Mouse (Mus musculus): ENCODE data around the gene Ttf2. TPM values are rescaled to one million over a fixed set of nuclear protein-coding genes. Genes with fewer than 3 reads are reported as not detected.

Gene Ttf2
- total and polyA plus RNA-seq, 2 experiments from 2014 or later, result 1.5 to 3.6 TPM

- 0 out of 2 replicates have a peak, but pooled peaks have one; percentile 38 for ATAC-seq (ENCODE audit: low FRiP score)
- no peak for TF ChIP-seq CTCF (IDR thresholded peaks at IDR 0.05)
- 72% methylated on average over 8 of the region's 8 CpGs for WGBS
These were observed 43.1 kb upstream of the Ttf2 start for GRCm38 (mm10) chr3:101012597-101012996.

GRCm38 (mm10) chr3:101012131-101012571, 42.7 kb upstream of the Ttf2 start:
- ATAC-seq (ENCODE audit: low FRiP score) (peak; percentile 65; the same call in 1 of the 2 replicates), DNase-seq (ENCODE audit: low spot score) (peak; percentile 41)
- TF ChIP-seq CTCF (IDR thresholded peaks at IDR 0.05), result no peak

More at GRCm38 (mm10) chr3:101012597-101012996, 43.1 kb upstream of the Ttf2 start:
- H3K9me3 ChIP-seq (ENCODE audit: low read length), result no peaks in the 10 kb centered on the region
- H3K4me3 ChIP-seq (ENCODE audit: low read depth, low read length), result no peak overlapping the region
- H3K27me3 ChIP-seq (ENCODE audit: insufficient read depth, low read length), result no peaks in the 10 kb centered on the region
- DNase-seq (ENCODE audit: low spot score), result no peak
- no peaks in the 10 kb centered on the region for H3K4me1 ChIP-seq (ENCODE audit: insufficient read depth, low read length)
- no peak overlapping the region; the same call in 1 of the 2 replicates for H3K27ac ChIP-seq (ENCODE audit: low read depth, low read length)
- no peak overlapping the region for H3K4me2 ChIP-seq (ENCODE audit: low read depth, low read length, poor library complexity, severe bottlenecking)
- no peaks in the 10 kb centered on the region for H3K36me3 ChIP-seq (ENCODE audit: insufficient read depth, low read length)
- no peak overlapping the region for H3K9ac ChIP-seq (replicated peaks; ENCODE audit: low read length, poor library complexity, severe bottlenecking)

GRCm38 (mm10) chr3:101011203-101011600, 41.7 kb upstream of the Ttf2 start:
- no peaks in the 10 kb centered on the region for H3K9me3 ChIP-seq (ENCODE audit: low read length)
- DNase-seq (ENCODE audit: low spot score), result no peak
- H3K27ac ChIP-seq (ENCODE audit: low read depth, low read length), result no peak overlapping the region
- TF ChIP-seq CTCF (IDR thresholded peaks at IDR 0.05), result no peak
- no peak for ATAC-seq (ENCODE audit: low FRiP score)
- H3K36me3 ChIP-seq (ENCODE audit: insufficient read depth, low read length), result no peaks in the 10 kb centered on the region
- H3K9ac ChIP-seq (replicated peaks; ENCODE audit: low read length, poor library complexity, severe bottlenecking), result no peak overlapping the region
- no peak overlapping the region for H3K4me2 ChIP-seq (ENCODE audit: low read depth, low read length, poor library complexity, severe bottlenecking)
- no peak overlapping the region for H3K4me3 ChIP-seq (ENCODE audit: low read depth, low read length)
- 76% methylated on average over 5 of the region's 5 CpGs for WGBS
- no peaks in the 10 kb centered on the region for H3K4me1 ChIP-seq (ENCODE audit: insufficient read depth, low read length)
- H3K27me3 ChIP-seq (ENCODE audit: insufficient read depth, low read length), result no peaks in the 10 kb centered on the region

More at GRCm38 (mm10) chr3:101012131-101012571, 42.7 kb upstream of the Ttf2 start:
- Histone ChIP-seq H3K27ac (ENCODE audit: low read depth, low read length) (no peak overlapping the region), H3K36me3 (ENCODE audit: insufficient read depth, low read length) (no peaks in the 10 kb centered on the region), H3K4me3 (ENCODE audit: low read depth, low read length) (no peak overlapping the region), H3K27me3 (ENCODE audit: insufficient read depth, low read length) (no peaks in the 10 kb centered on the region), H3K9me3 (ENCODE audit: low read length) (no peaks in the 10 kb centered on the region), H3K9ac (replicated peaks; ENCODE audit: low read length, poor library complexity, severe bottlenecking) (no peak overlapping the region), H3K4me2 (ENCODE audit: low read depth, low read length, poor library complexity, severe bottlenecking) (no peak overlapping the region), H3K4me1 (ENCODE audit: insufficient read depth, low read length) (no peaks in the 10 kb centered on the region)
- 65% methylated on average over 10 of the region's 10 CpGs for WGBS

GRCm38 (mm10) chr3:101010589-101011202, 41.2 kb upstream of the Ttf2 start:
- no peak for TF ChIP-seq CTCF (IDR thresholded peaks at IDR 0.05)
- Histone ChIP-seq H3K27me3 (ENCODE audit: insufficient read depth, low read length) (no peaks in the 10 kb centered on the region), H3K4me3 (ENCODE audit: low read depth, low read length) (no peak overlapping the region), H3K4me1 (ENCODE audit: insufficient read depth, low read length) (no peaks in the 10 kb centered on the region), H3K9me3 (ENCODE audit: low read length) (no peaks in the 10 kb centered on the region), H3K9ac (replicated peaks; ENCODE audit: low read length, poor library complexity, severe bottlenecking) (no peak overlapping the region), H3K36me3 (ENCODE audit: insufficient read depth, low read length) (no peaks in the 10 kb centered on the region), H3K27ac (ENCODE audit: low read depth, low read length) (no peak overlapping the region), H3K4me2 (ENCODE audit: low read depth, low read length, poor library complexity, severe bottlenecking) (no peak overlapping the region)
- 96% methylated on average over 4 of the region's 4 CpGs for WGBS
- ATAC-seq (ENCODE audit: low FRiP score), result no peak
- no peak for DNase-seq (ENCODE audit: low spot score)

- Histone ChIP-seq H3K9me3 (ENCODE audit: low read length) (no peaks in the 10 kb centered on the region), H3K9ac (replicated peaks; ENCODE audit: low read length, poor library complexity, severe bottlenecking) (no peak overlapping the region), H3K36me3 (ENCODE audit: insufficient read depth, low read length) (no peaks in the 10 kb centered on the region), H3K4me1 (ENCODE audit: insufficient read depth, low read length) (no peaks in the 10 kb centered on the region), H3K27ac (ENCODE audit: low read depth, low read length) (no peak overlapping the region), H3K4me3 (ENCODE audit: low read depth, low read length) (no peak overlapping the region), H3K27me3 (ENCODE audit: insufficient read depth, low read length) (no peaks in the 10 kb centered on the region), H3K4me2 (ENCODE audit: low read depth, low read length, poor library complexity, severe bottlenecking) (no peak overlapping the region)
- DNase-seq (ENCODE audit: low spot score) (no peak), ATAC-seq (ENCODE audit: low FRiP score) (no peak)
- WGBS, result 81% methylated on average over 5 of the region's 5 CpGs
- TF ChIP-seq CTCF (IDR thresholded peaks at IDR 0.05), result no peak
These were observed 37.8 kb upstream of the Ttf2 start for GRCm38 (mm10) chr3:101007112-101007782.

GRCm38 (mm10) chr3:101005392-101005791, 35.9 kb upstream of the Ttf2 start:
- no peaks in the 10 kb centered on the region for H3K27me3 ChIP-seq (ENCODE audit: insufficient read depth, low read length)
- ATAC-seq (ENCODE audit: low FRiP score) (no peak), DNase-seq (ENCODE audit: low spot score) (no peak)
- H3K4me2 ChIP-seq (ENCODE audit: low read depth, low read length, poor library complexity, severe bottlenecking), result no peak overlapping the region
- no peaks in the 10 kb centered on the region for H3K36me3 ChIP-seq (ENCODE audit: insufficient read depth, low read length)
- H3K9me3 ChIP-seq (ENCODE audit: low read length), result no peaks in the 10 kb centered on the region
- no peak overlapping the region for H3K4me3 ChIP-seq (ENCODE audit: low read depth, low read length)
- no peak overlapping the region for H3K9ac ChIP-seq (replicated peaks; ENCODE audit: low read length, poor library complexity, severe bottlenecking)
- WGBS, result 80% methylated on average over 6 of the region's 6 CpGs
- H3K4me1 ChIP-seq (ENCODE audit: insufficient read depth, low read length), result no peaks in the 10 kb centered on the region
- no peak overlapping the region for H3K27ac ChIP-seq (ENCODE audit: low read depth, low read length)
- TF ChIP-seq CTCF (IDR thresholded peaks at IDR 0.05), result no peak

All from midbrain, postnatal 0 days (tissue).